In genomic region chr9:108198621-108199020, GRCm38 (mm10) we compare ENCODE assay signal across 20 mouse cellular contexts. TPM values are rescaled to one million over a fixed set of nuclear protein-coding genes. Genes with fewer than 3 reads are reported as not detected.
DNase-seq lines count a peak whose midpoint lies in the region; ATAC-seq and TF ChIP-seq lines count a peak whose summit lies in the region.
"Had no signal": no experiment of that assay in that cellular context is flagged by ENCODE, and none has a peak within 500 bp of the region (broad histone marks: within the 10 kb centered on the region; RNA-seq: fewer than 3 reads in every experiment).

No protein-coding gene starts in this region.

- no peak overlapping the region for H3K9ac ChIP-seq in lung, postnatal 0 days (replicated peaks; ENCODE audit: low read depth)
- H3K9ac ChIP-seq: embryonic facial prominence, embryonic 13.5 days; forebrain, embryonic 12.5 days; heart, embryonic 12.5 days; hindbrain, embryonic 14.5 days had no signal

- no peak for ATAC-seq in lung, postnatal 0 days
- ATAC-seq: CD4-positive, CD25-positive, alpha-beta regulatory T cell, adult 4 months; forebrain, embryonic 16.5 days had no signal

- no peak overlapping the region for H3K4me2 ChIP-seq in lung, postnatal 0 days (replicated peaks; ENCODE audit: low read depth, low read length)
- H3K4me2 ChIP-seq: embryonic facial prominence, embryonic 13.5 days; forebrain, embryonic 12.5 days; heart, embryonic 12.5 days; hindbrain, embryonic 14.5 days had no signal

- WGBS in cerebellum, adult 2 months = 62% methylated on average over 4 of the region's 4 CpGs
- 37% methylated on average over 4 of the region's 4 CpGs for WGBS in kidney, adult 2 months
- WGBS in lung, postnatal 0 days = 46% methylated on average over 4 of the region's 4 CpGs
- 59% methylated on average over 4 of the region's 4 CpGs for WGBS in lung, adult 2 months

- no peak overlapping the region for H3K4me3 ChIP-seq in cerebellum, adult 2 months (replicated peaks; ENCODE audit: insufficient read depth, low read depth, low read length)
- H3K4me3 ChIP-seq in kidney, adult 2 months (ENCODE audit: insufficient read depth, low read depth, low read length) = no peak overlapping the region
- no peak overlapping the region for H3K4me3 ChIP-seq in lung, postnatal 0 days (ENCODE audit: low read depth, low read length)
- no peak overlapping the region for H3K4me3 ChIP-seq in lung, adult 2 months (replicated peaks; ENCODE audit: extremely low read depth, low read depth, low read length)
- H3K4me3 ChIP-seq: embryonic facial prominence, embryonic 13.5 days; forebrain, embryonic 12.5 days; heart, embryonic 12.5 days; hindbrain, embryonic 10.5 days had no signal

- no peak for TF ChIP-seq POLR2A in cerebellum, adult 2 months (IDR thresholded peaks at IDR 0.05; ENCODE audit: borderline replicate concordance, insufficient read depth, low read length)
- no peak for TF ChIP-seq POLR2A in kidney, adult 2 months (IDR thresholded peaks at IDR 0.05; ENCODE audit: low read depth, low read length)
- no peak for TF ChIP-seq POLR2A in lung, adult 2 months (IDR thresholded peaks at IDR 0.05; ENCODE audit: borderline replicate concordance, extremely low read depth, low read depth, low read length)

- DNase-seq in cerebellum, adult 11-12 months = peak; percentile 21
- DNase-seq in cerebellum, adult 2 months = no peak
- DNase-seq in kidney, adult 2 months = peak; percentile 84
- DNase-seq in kidney, adult 9 months = no peak
- peak; percentile 39 for DNase-seq in lung, postnatal 0 days (ENCODE audit: low spot score)
- no peak for DNase-seq in lung, adult 2 months
- peak; percentile 66 for DNase-seq in yolk sac, embryonic 10.5 days (ENCODE audit: low spot score)
- DNase-seq: adrenal gland, postnatal 10 days; B cell, adult 2 months; cerebellum, adult 8-10 months; cerebellum, postnatal 36 days; gastrocnemius, postnatal 14 days had no signal

- TF ChIP-seq CTCF in cerebellum, adult 2 months (IDR thresholded peaks at IDR 0.05; ENCODE audit: borderline replicate concordance, insufficient read depth, low read depth, low read length) = no peak
- TF ChIP-seq CTCF in kidney, adult 2 months (conservative IDR thresholded peaks at IDR 0.05; ENCODE audit: insufficient read depth, insufficient read length, low read depth, low read length) = no peak
- TF ChIP-seq CTCF in lung, postnatal 0 days (IDR thresholded peaks at IDR 0.05) = no peak
- TF ChIP-seq CTCF in lung, adult 2 months (IDR thresholded peaks at IDR 0.05; ENCODE audit: insufficient read depth, low read length) = no peak

- no peaks in the 10 kb centered on the region for H3K36me3 ChIP-seq in kidney, adult 2 months (ENCODE audit: control insufficient read depth, insufficient read depth, low read length)
- H3K36me3 ChIP-seq in lung, postnatal 0 days (ENCODE audit: insufficient read depth, low read length) = no peaks in the 10 kb centered on the region
- H3K36me3 ChIP-seq: embryonic facial prominence, embryonic 13.5 days; forebrain, embryonic 12.5 days; G1E; heart, embryonic 12.5 days; hindbrain, embryonic 10.5 days had no signal

- no peaks in the 10 kb centered on the region for H3K4me1 ChIP-seq in cerebellum, adult 2 months (ENCODE audit: control insufficient read depth, insufficient read depth, low read length)
- peaks cover 15% of the 10 kb centered on the region for H3K4me1 ChIP-seq in kidney, adult 2 months (ENCODE audit: control insufficient read depth, insufficient read depth, low read length)
- H3K4me1 ChIP-seq in lung, postnatal 0 days (ENCODE audit: insufficient read depth, low read depth, low read length) = 0 out of 2 replicates have a peak, but pooled peaks cover 6% of the 10 kb centered on the region
- H3K4me1 ChIP-seq in lung, adult 2 months (ENCODE audit: control insufficient read depth, insufficient read depth, low read length) = 0 out of 2 replicates have a peak, but pooled peaks cover 4% of the 10 kb centered on the region

- H3K27me3 ChIP-seq in cerebellum, adult 2 months (ENCODE audit: control insufficient read depth, insufficient read depth, low read length) = no peaks in the 10 kb centered on the region
- no peaks in the 10 kb centered on the region for H3K27me3 ChIP-seq in kidney, adult 2 months (replicated peaks; ENCODE audit: control insufficient read depth, insufficient read depth, low read length)
- no peaks in the 10 kb centered on the region for H3K27me3 ChIP-seq in lung, postnatal 0 days (replicated peaks; ENCODE audit: insufficient read depth, low read length)
- H3K27me3 ChIP-seq: embryonic facial prominence, embryonic 13.5 days; heart, embryonic 12.5 days had no signal

- no peak overlapping the region for H3K27ac ChIP-seq in cerebellum, adult 2 months (ENCODE audit: insufficient read depth, low read length)
- no peak overlapping the region for H3K27ac ChIP-seq in kidney, adult 2 months (ENCODE audit: insufficient read depth, low read depth, low read length)
- no peak overlapping the region for H3K27ac ChIP-seq in lung, postnatal 0 days (ENCODE audit: low read length)
- H3K27ac ChIP-seq: embryonic facial prominence, embryonic 13.5 days; forebrain, embryonic 12.5 days; hindbrain, embryonic 10.5 days; hindbrain, embryonic 14.5 days had no signal

- no peaks in the 10 kb centered on the region for H3K9me3 ChIP-seq in lung, postnatal 0 days (ENCODE audit: low read length)
- H3K9me3 ChIP-seq: embryonic facial prominence, embryonic 13.5 days; forebrain, embryonic 12.5 days; G1E; heart, embryonic 12.5 days; hindbrain, embryonic 10.5 days had no signal

- 0 out of 2 replicates have a peak, but pooled peaks have one; percentile 11 for TF ChIP-seq EP300 in lung, postnatal 0 days (IDR thresholded peaks at IDR 0.05)

RNA-seq across cellular contexts. Expression of gene Bsn, which starts 8.4 kb away (rescaled TPM):
- polyA plus RNA-seq in cerebellum, adult 2 months (2012; rRNA removed) = 70.0 and 77.6 TPM in 2 replicates
- 0.15 and 0.17 TPM in 2 replicates for polyA plus RNA-seq in kidney, adult 2 months (2012; rRNA removed)
- polyA plus RNA-seq in lung, postnatal 0 days (2015; fragmentation: Nextera tagmentation; extraction: Ambion mirVana) = 0.06 and 0.12 TPM in 2 replicates
- 0.74 and 0.95 TPM in 2 replicates for polyA plus RNA-seq in lung, adult 2 months (2012; rRNA removed)

Comparison
In these comparisons a context has a peak if more than half of its experiments do, and no peak if none do; other contexts are left out.
1. DNase-seq: peak in cerebellum, adult 11-12 months (single experiment), kidney, adult 2 months (single experiment), lung, postnatal 0 days (single experiment) and yolk sac, embryonic 10.5 days (single experiment); none in cerebellum, adult 2 months (0 of 2), kidney, adult 9 months (single experiment) and lung, adult 2 months (single experiment).
2. RNA of gene Bsn, which starts 8.4 kb away (polyA plus RNA-seq): 70.0 to 77.6 TPM in cerebellum, adult 2 months; 0.74 to 0.95 TPM in lung, adult 2 months, 0.15 to 0.17 TPM in kidney, adult 2 months and 0.06 to 0.12 TPM in lung, postnatal 0 days; every median in the first group is over 10 times any median in the second.